Mouse (Mus musculus) midbrain, embryonic 11.5 days (tissue): ENCODE measurements at regions not wholly inside any gene's neighbourhood (a gene's known extent, or its start where the extent isn't known, plus 50 kb on each side); places are given as distances from the start of the nearest gene placed in this dataset.

ENCODE experiments used
- ATAC-seq: fragments of 200-750 bp; cut with Nextera tagmentation; 2 replicates; pipeline ENCODE4 v1.8.0; 2017; ENCODE audit warnings: moderate TSS enrichment, moderate library complexity; ENCODE audit not compliant: low FRiP score
- DNase-seq: peaks from one replicate; pipeline ENCODE4 v3.0.0; 2015; ENCODE audit warnings: low spot score; ENCODE audit errors: missing footprints
- H3K27ac ChIP-seq: fragments of 300-500 bp; sonication (generic); 2 replicates; pipeline ENCODE4 v1.5.1; 2014; ENCODE audit warnings: low read depth, low read length
- H3K27me3 ChIP-seq: fragments of 300-500 bp; sonication (generic); 2 replicates; pipeline ENCODE4 v1.6.1; 2014; ENCODE audit warnings: mild to moderate bottlenecking, low read length, moderate library complexity, mixed read lengths; ENCODE audit not compliant: control insufficient read depth, insufficient read depth
- H3K36me3 ChIP-seq: fragments of 300-500 bp; sonication (generic); 2 replicates; pipeline ENCODE4 v1.6.1; 2014; ENCODE audit warnings: mild to moderate bottlenecking, low read length, moderate library complexity, mixed read lengths; ENCODE audit not compliant: control insufficient read depth, insufficient read depth
- H3K4me1 ChIP-seq: fragments of 300-500 bp; sonication (generic); 2 replicates; pipeline ENCODE4 v1.6.1; 2014; ENCODE audit warnings: low read length; ENCODE audit not compliant: control insufficient read depth, insufficient read depth
- H3K4me2 ChIP-seq: fragments of 300-500 bp; sonication (generic); 2 replicates; pipeline ENCODE4 v1.6.1; 2014; ENCODE audit warnings: mild to moderate bottlenecking, moderate library complexity
- H3K4me3 ChIP-seq: fragments of 300-500 bp; sonication (generic); 2 replicates; pipeline ENCODE4 v1.5.1; 2014; ENCODE audit warnings: low read depth, low read length
- H3K9ac ChIP-seq: fragments of 300-500 bp; sonication (generic); 2 replicates; pipeline ENCODE4 v1.6.1; 2014; ENCODE audit warnings: low read length
- H3K9me3 ChIP-seq: fragments of 300-500 bp; sonication (generic); 2 replicates; pipeline ENCODE4 v1.6.1; 2016; ENCODE audit warnings: low read length; ENCODE audit not compliant: control insufficient read depth
- WGBS: fragments of 180-500 bp; shearing (Covaris S2); extraction: QIAGEN DNeasy Blood & Tissue Kit; methylation state at CpG from one replicate; pipeline ENCODE4 v1.1.7; 2014; 5-methylcytosine and 5-hydroxymethylcytosine counted together

- Histone ChIP-seq H3K9me3 (no peaks in the 10 kb centered on the region), H3K4me2 (no peak overlapping the region), H3K4me3 (no peak overlapping the region), H3K36me3 (no peaks in the 10 kb centered on the region), H3K27me3 (no peaks in the 10 kb centered on the region), H3K27ac (no peak overlapping the region), H3K4me1 (no peaks in the 10 kb centered on the region), H3K9ac (no peak overlapping the region)
- ATAC-seq (no peak), DNase-seq (no peak)
- 89% methylated on average over 7 of the region's 7 CpGs for WGBS
These were observed 97.5 kb upstream of the Galnt5 start for GRCm38 (mm10) chr2:57900168-57900567.

DNA sequence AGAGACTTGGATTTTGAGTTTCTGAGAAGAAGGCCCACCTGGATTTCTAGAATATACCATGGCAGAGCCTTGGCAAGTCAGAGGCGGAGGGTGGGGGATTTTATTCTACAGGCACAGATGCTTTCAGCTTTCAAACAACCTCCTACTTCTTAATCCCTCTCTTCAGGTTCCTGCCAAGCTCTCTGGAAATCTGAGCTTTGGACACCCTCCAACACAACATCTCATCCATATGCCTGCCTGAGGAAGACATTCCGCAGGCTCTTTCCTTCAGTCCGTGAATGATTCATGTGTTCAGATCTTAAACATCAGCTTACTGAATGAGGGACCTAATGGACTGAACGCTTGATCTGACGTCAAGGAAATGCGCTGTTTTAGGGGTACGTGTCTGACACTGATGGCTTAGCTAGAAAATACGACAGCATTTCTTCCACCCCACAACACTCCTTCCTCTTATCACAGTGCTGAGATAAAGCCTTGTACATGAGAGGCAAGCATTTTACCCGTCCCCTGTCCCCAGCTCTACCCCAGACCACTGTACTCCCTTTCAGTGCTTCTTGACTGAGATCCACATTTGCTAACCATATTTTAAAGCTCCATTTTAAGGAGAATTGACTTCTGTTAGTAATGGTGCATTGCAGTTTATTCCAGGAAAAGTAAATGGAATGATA lies 97.0 kb upstream of the Galnt5 start:
- ATAC-seq (no peak), DNase-seq (no peak)
- Histone ChIP-seq H3K9me3 (no peaks in the 10 kb centered on the region), H3K27ac (no peak overlapping the region), H3K4me1 (no peaks in the 10 kb centered on the region), H3K27me3 (no peaks in the 10 kb centered on the region), H3K4me3 (no peak overlapping the region), H3K9ac (no peak overlapping the region), H3K36me3 (no peaks in the 10 kb centered on the region), H3K4me2 (no peak overlapping the region)
- WGBS: 84% methylated on average over 9 of the region's 9 CpGs

GRCm38 (mm10) chr2:57905184-57905583 lies 92.5 kb upstream of the Galnt5 start:
- 95% methylated on average over 2 of the region's 2 CpGs for WGBS
- DNase-seq: no peak
- no peak for ATAC-seq
- H3K27me3 ChIP-seq: no peaks in the 10 kb centered on the region
- no peak overlapping the region for H3K4me2 ChIP-seq
- no peak overlapping the region for H3K9ac ChIP-seq
- no peaks in the 10 kb centered on the region for H3K4me1 ChIP-seq
- H3K4me3 ChIP-seq: no peak overlapping the region
- H3K9me3 ChIP-seq: no peaks in the 10 kb centered on the region
- H3K27ac ChIP-seq: no peak overlapping the region
- H3K36me3 ChIP-seq: no peaks in the 10 kb centered on the region

- H3K27ac ChIP-seq: no peak overlapping the region
- no peaks in the 10 kb centered on the region for H3K36me3 ChIP-seq
- ATAC-seq (no peak), DNase-seq (no peak)
- no peaks in the 10 kb centered on the region for H3K27me3 ChIP-seq
- no peak overlapping the region for H3K9ac ChIP-seq
- no peaks in the 10 kb centered on the region for H3K4me1 ChIP-seq
- H3K4me2 ChIP-seq: no peak overlapping the region
- WGBS: 88% methylated on average over 5 of the region's 5 CpGs
- H3K9me3 ChIP-seq: no peaks in the 10 kb centered on the region
- H3K4me3 ChIP-seq: no peak overlapping the region
These were observed 90.7 kb upstream of the Galnt5 start for GRCm38 (mm10) chr2:57906939-57907338.

DNA sequence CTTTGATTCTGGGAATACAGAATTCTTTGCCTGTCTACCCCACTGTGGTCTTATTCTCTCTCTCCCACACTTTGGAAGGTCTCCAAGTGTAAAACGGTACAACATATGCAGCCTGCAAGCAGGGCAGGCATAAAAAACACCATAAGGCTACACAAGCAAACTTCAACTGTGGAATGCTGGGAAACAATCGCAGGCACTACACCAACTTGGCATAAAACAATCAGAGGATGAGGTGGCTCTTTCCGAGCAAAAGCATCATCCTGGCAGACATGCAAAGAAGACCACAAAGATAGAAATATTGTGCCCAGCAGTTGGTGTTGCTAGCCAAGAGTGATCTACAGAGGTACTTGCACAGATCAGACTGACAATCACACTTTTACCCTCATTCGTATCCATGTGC lies 88.0 kb upstream of the Galnt5 start:
- 89% methylated on average over 4 of the region's 4 CpGs for whole genome bisulfite sequencing
- ATAC-seq: no peak

DNA sequence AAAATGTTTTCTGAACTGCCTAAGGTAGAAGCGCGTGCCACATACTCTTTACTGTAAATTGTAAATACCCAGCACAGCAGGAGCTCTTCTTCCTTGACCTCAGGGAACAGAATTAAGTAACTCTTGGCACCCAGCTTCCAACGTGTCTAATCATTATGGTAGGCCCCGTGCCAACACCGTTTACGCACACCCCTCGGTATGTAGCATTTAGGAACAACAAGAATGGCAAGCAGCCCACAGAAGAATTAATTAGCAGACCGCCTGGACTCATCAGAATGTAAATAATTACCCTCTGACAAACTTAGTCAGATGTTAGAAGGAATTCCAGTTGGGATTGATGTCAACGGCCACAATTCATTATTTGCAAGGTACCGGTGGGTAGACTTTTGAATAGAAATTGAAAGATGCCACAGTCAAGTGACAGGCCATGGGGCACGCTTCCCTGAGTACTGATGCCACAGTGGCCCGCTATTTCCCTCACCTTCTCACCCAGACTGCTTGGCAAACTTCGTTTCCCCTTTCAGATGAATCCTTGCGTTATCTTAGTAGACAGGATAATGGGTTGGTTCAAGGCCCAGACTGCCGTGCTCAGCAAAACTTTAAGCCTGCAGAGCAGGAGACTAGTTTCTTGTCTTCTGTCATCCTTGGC lies 81.2 kb upstream of the Galnt5 start:
- ATAC-seq: no peak
- Histone ChIP-seq H3K27me3 (no peaks in the 10 kb centered on the region), H3K4me1 (no peaks in the 10 kb centered on the region), H3K9ac (no peak overlapping the region), H3K36me3 (no peaks in the 10 kb centered on the region), H3K27ac (no peak overlapping the region), H3K4me3 (no peak overlapping the region), H3K4me2 (no peak overlapping the region), H3K9me3 (no peaks in the 10 kb centered on the region)
- DNase-seq: no peak
- WGBS: 86% methylated on average over 15 of the region's 15 CpGs

More for the DNA sequence above, 88.0 kb upstream of the Galnt5 start:
- Histone ChIP-seq H3K9ac (no peak overlapping the region), H3K4me3 (no peak overlapping the region), H3K27me3 (no peaks in the 10 kb centered on the region), H3K27ac (no peak overlapping the region), H3K9me3 (no peaks in the 10 kb centered on the region), H3K4me2 (no peak overlapping the region), H3K4me1 (no peaks in the 10 kb centered on the region), H3K36me3 (no peaks in the 10 kb centered on the region)
- no peak for DNase-seq

- ATAC-seq: no peak
- no peaks in the 10 kb centered on the region for H3K9me3 ChIP-seq
- 92% methylated on average over 6 of the region's 6 CpGs for WGBS
These were observed 80.0 kb upstream of the Galnt5 start for GRCm38 (mm10) chr2:57917721-57918120.

DNA sequence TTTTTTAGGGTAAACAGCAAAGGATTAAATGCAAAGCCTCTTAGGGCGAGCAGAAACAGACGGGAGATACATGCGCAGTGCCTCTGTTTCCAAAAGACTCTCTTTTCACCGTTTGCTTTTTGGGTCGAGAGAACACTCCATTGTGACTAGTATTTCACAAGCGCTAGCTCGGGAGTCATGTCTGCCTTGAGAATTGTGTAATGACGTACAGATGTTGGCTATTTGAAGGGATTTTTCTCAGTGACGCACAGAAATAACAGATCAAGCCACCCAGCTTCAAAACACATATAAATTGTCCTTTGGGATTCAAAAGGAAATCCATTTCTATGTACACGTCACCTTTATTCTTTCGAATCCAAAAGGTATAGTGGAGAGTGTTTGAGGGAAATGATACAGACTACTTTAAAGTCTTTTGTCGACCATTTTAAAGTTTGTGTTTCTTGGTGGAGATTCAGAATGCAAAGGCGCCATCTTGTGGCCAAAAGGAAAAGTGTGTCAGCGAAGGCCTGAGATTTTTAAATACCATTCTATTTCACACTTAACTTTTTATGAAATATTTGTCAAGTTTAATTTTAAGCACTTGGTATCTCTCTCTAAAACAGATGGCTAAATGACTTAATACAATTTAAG lies 78.5 kb upstream of the Galnt5 start:
- WGBS: 48% methylated on average over 14 of the region's 14 CpGs
- ATAC-seq: 0 out of 2 replicates have a peak, but pooled peaks have one; percentile 55
- H3K9me3 ChIP-seq: no peaks in the 10 kb centered on the region
- DNase-seq: peak; percentile 92
- no peak overlapping the region for H3K27ac ChIP-seq
- no peak overlapping the region for H3K4me3 ChIP-seq
- no peaks in the 10 kb centered on the region for H3K4me1 ChIP-seq
- no peaks in the 10 kb centered on the region for H3K27me3 ChIP-seq
- H3K4me2 ChIP-seq: no peak overlapping the region
- no peak overlapping the region for H3K9ac ChIP-seq
- no peaks in the 10 kb centered on the region for H3K36me3 ChIP-seq

More at GRCm38 (mm10) chr2:57917721-57918120, 80.0 kb upstream of the Galnt5 start:
- Histone ChIP-seq H3K4me3 (no peak overlapping the region), H3K36me3 (no peaks in the 10 kb centered on the region), H3K9ac (no peak overlapping the region), H3K27ac (no peak overlapping the region), H3K27me3 (no peaks in the 10 kb centered on the region), H3K4me2 (no peak overlapping the region), H3K4me1 (no peaks in the 10 kb centered on the region)
- no peak for DNase-seq

DNA sequence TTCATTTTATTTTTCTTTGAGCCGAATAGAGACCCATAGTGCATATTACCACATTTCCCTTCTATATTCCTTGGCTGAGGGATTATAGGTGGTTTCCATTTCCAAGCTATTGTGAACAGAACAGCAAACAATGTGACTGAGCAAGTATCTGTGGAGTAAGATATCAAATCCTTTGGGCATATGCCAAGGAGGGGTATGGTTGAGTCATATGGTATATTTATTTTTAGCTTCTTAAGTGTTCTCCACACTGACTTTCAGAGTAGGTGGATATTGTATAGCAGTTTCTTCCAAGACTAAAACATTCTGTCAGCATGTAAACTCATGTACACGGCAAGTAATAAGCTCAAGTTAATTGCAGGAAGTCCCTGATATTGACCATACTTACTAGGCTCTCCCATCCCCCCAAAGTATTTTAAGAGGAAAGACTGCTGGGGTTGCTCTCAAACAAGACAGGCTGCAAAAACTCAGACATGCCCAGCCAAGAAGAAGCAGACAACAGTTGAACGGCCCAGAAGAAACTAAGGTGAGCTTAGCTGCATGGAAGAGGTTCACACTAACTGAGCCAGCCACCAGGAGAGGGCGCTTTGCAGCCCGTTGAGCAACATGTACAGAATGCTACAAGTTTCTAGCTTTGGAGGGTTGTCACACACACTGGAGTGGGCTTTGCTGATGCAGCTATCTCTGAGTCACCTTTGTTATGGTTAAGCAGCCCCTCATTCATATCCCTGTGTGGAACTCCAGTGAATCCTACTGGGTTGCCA lies 63.4 kb upstream of the Galnt5 start:
- DNase-seq (no peak), ATAC-seq (no peak)
- whole genome bisulfite sequencing: 64% methylated on average over 5 of the region's 5 CpGs

More for the DNA sequence above, 63.4 kb upstream of the Galnt5 start:
- H3K4me1 ChIP-seq: no peaks in the 10 kb centered on the region
- no peaks in the 10 kb centered on the region for H3K9me3 ChIP-seq
- H3K27me3 ChIP-seq: no peaks in the 10 kb centered on the region
- H3K4me2 ChIP-seq: no peak overlapping the region
- H3K4me3 ChIP-seq: no peak overlapping the region
- H3K36me3 ChIP-seq: no peaks in the 10 kb centered on the region
- no peak overlapping the region for H3K27ac ChIP-seq
- no peak overlapping the region for H3K9ac ChIP-seq
